Mouse (Mus musculus) G1E (cell line): Measurements from ENCODE around the gene Lmx1a.

Experiments used
- CTCF ChIP-seq: IDR thresholded peaks from 2 replicates; pipeline ENCODE4 v1.5.1; 2012; ENCODE audit warnings: low read depth, low read length, inconsistent platforms, mixed read lengths
- GATA1 ChIP-seq: IDR thresholded peaks from 2 replicates; pipeline ENCODE4 v1.6.1; 2012; ENCODE audit warnings: borderline replicate concordance, low read length, inconsistent platforms, mixed read lengths

GRCm38 (mm10) chr1:167689262-167690137 is 463 bp downstream of the Lmx1a start:
- TF ChIP-seq CTCF: no peak
- no peak for TF ChIP-seq GATA1
